Mouse (Mus musculus) lung, adult 2 months (tissue): ENCODE results near the gene Iqgap1.

Experiments used
- CTCF ChIP-seq: fragments of 200-500 bp; IDR thresholded peaks from 2 replicates; pipeline ENCODE4 v1.5.1; 2011; ENCODE audit warnings: mild to moderate bottlenecking, low read length, control low read depth; ENCODE audit not compliant: insufficient read depth
- POLR2A ChIP-seq: fragments of 200-500 bp; IDR thresholded peaks from 2 replicates; pipeline ENCODE4 v1.6.1; 2011; ENCODE audit warnings: low read depth, mild to moderate bottlenecking, control low read depth, low read length, borderline replicate concordance; ENCODE audit errors: extremely low read depth

DNA sequence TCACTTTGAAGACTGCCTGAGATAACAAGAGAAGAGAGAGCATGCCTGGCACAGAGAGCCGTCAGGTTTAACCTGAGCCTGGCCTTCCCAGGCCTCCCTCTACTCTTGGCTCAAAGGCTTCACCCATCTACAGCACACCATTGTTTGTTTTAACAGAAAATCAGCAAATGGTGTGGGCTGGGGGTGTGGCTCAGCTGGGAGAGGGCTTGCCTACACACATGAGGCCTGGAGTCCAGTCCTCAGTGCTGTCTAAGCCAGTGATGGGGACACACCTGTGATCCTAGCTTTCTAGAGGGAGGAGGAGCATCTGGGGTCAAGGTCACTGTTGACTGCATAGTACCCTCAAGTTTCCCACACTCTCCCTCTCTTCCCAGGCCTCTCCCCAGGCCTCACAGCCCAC is 143.1 kb downstream of the Iqgap1 start:
- TF ChIP-seq POLR2A (no peak), CTCF (no peak)
